Mouse (Mus musculus): Measurements from ENCODE around the gene Nup205.
"Not testable (repeated sequence)": the region's sequence is repeated elsewhere in the genome, so short reads cannot be mapped to it uniquely, and the experiment has no call there.

Gene Nup205

DNA sequence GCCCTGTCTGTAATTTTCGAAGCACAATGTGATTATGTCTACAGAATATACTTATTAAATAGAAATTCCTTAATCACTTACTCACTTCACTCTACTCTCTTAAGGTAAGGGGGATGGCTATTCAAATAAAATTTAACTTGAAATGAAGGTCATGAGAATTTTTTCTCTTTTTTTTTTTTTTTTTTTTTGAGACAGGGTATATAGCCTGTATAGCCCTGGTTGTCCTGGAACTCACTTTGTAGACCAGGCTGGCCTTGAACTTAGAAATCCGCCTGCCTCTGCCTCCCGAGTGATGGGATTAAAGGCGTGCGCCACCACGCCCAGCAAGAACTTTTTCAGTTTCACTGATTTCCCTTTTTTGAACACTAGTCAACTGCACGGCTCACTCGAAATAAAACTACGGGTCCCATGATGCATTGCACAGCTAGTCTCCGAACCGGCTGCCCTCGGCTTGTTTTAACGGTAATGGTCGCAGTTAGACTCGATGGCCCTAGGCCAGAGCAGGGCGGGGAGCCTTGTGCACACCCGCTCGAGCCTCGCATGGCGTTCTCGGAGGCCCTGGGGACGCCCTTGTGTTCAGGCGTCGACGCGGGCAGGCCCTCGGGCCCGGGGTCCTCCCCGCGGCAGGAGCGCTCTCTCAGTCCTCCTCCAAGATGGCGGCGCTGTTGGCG, at the start of gene Nup205:
Nup205 (plus strand) TSS at position 443 of the 671 bp plus-strand sequence.
- DNase-seq (ENCODE audit: low spot score in 2 of 2) = peak in 1 of 2 experiments; percentile 82

DNA sequence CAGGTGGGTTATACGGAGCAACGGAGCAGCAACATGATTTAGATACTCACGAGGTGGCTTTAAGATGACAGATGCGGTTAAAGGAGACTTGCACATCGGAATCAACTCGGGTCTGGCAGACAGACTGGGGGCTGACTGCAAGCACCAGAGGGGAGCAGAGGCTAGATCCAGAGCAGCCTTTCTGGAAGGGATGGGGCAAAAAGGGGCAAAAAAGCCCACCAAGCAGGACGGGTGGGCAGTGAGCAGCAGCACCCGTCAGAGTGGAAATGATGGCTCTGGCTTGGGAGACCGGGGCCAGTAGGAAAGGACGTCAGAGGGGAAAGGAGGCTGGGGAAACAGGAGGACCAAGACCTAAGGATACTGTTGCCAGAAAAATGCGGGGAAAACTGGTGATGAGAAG, 44.4 kb upstream of the Nup205 start:
- DNase-seq (ENCODE audit: low spot score in 2 of 2) = peak; percentile 23 to 24

DNA sequence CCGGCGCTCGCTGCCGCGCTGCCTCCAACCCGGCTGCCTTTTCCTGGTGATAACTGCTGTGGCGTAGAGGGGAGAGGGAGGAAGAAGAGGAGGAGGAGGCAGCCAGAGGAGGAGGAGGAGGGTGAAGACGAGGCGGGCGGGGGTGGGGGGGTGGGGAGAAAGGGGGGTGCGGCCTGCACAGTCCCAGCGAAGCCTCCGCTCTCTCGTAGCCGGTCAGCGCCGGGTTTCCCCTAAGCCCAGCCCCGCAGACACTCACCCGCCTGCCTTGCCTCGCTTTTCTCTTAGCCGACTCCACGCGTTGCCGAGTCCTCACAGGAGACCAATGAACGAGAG, 44.0 kb upstream of the Nup205 start:
- DNase-seq (ENCODE audit: low spot score in 2 of 2) = no peak

DNA sequence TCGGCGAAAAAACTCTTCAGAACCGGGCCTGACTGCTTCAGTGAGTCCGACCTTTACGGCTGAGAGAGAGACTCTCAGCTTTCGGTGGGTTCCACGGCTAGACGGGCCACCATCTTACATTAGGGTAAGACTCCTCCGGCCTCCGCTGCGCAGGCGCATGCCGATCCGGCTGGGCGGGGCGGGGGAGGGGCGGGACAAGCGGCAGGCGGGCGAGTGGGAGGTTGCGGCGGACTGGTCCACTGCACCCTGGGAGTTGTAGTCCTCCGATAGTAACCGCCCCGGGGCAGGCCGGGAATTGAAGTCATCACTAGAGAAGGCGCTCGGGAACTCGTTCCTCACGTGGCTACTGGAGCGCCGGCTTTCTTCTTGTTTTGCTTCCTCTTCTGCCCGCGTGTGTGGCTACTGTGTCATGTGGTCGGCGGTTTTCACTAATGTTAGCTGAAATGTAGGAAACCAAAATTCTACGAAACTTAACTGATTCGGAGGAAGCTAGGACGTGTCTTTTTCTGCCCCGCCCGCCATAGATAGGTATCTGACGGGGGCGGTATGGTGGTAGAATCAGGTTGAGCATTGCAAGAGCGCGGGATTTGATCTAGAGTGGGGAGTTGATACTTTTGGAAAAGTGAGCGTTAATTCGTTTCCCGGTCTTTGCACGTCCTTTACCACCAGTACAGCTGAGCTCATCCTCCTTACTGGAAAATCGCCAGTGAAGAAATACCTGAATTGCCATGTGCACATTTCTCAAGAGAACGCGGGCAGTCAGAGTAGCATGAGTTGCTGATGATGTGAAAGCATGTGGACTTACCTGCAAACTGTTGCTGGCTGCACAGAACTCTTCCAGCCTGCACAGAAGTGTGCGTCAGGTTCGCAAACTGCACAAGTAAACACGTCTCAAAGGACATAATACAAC, 43.4 kb upstream of the Nup205 start, which contains the start of gene Cnot4:
Cnot4 (minus strand) TSS at position 146 of the 910 bp plus-strand sequence.
- DNase-seq (ENCODE audit: low spot score in 2 of 2) = peak; percentile 98 to 99

DNA sequence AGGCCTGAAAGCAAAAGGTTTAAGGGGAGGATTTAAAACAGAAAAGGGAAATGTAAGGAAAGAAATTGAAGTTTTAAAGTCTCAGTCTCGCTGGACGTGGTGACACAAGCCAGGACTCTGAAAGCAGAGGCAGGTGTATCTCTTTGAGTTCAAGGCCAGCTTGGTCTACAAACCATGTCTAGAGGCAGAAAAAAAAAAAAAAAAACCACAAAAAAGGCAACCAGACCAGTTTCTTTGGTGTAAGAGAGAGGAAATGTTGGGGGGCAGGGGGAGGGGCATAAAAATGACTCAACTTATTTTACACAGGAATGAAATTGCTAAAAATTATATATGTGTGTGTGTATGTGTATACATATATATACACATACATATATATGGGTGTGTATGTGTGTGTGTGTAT, 42.4 kb upstream of the Nup205 start:
- DNase-seq (ENCODE audit: low spot score in 2 of 2) = no peak

DNA sequence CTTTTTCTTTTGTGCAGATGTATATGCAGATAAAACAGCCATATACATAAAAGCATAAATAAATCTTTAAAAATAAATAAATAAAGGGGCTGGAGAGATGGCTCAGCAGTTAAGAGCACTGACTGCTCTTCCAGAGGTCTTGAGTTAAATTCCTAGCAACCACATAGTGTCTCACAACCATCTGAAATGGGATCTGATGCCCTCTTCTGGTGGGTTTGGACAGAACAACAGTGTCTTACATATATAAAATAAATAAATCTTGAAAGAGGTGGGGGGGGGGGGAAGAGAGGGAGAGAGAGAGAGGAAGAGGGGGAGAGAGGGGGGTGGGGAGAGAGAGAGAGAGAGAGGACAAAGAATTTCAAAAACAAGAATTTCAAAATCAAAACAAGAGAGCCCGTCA, 36.9 kb upstream of the Nup205 start:
- no peak for DNase-seq (ENCODE audit: low spot score in 2 of 2)

DNA sequence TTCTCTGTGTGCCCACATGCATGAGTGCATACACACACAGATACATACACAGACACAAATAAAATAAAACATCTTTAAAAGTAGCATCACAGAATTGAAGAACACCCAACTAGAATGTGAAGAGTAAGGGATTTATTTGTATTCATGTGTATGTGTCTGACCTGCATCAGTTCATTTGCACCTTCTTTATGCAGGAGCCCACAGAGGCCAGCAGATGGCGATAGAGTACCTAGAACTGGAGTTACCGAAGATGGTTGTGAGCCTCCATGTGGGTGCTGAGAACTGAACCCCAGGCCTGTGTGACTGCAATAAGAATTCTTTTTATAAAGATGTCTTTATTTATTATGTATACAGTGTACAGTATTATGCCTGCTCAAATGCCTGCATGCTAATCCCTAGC, 31.7 kb upstream of the Nup205 start:
- DNase-seq (ENCODE audit: low spot score in 2 of 2) = no peak

DNA sequence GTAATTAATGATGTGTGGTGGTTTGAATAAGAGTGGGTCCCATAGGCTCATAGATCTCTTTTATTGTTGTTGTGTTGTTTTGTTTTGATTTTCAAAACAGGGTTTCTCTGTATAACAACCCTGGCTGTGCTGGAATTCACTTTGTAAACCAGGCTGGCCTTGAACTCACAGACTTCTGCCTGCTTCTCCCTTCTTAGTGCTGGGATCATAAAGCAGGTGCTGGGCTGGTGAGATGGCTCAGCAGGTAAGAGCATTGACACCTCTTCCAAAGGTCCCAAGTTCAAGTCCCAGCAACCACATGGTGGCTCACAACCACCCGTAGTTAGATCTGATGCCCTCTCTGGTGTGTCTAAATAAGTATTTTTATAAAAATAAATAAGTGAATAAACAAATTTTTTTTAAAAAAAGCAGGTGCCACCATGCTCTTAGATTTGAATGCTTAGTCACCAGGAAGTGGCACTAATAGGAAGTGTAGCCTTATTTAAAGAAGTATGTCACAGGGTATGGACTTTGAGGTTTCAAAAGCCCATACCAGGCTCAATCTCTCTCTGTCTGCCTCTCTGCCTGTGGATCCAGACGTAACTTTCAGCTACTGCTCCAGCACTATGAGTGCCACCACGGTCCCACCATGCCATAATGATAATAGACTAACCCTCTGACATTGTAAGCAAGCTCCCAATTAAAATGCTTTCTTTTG, 29.3 kb upstream of the Nup205 start:
- DNase-seq (ENCODE audit: low spot score in 2 of 2) = no peak

DNA sequence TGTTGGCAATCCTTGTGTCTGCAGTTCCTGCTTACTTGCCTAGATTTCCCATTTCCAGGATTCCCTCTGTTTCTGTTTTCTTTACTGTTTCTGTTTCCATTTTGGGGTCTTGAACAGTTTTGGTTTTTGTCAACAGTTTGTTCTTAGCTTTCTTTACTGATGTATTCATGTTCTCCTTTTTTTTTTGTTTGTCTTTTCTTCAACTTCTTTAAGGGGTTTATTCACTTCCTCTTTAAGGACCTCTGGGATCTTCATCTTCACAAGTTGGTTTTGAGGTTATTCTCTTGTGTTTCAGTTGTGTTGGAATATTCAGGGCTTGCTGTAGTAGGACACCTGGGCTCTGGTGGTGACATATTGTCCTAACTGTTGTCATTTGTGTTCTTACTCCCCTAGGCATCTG, 22.7 kb upstream of the Nup205 start:
- no peak for DNase-seq (ENCODE audit: low spot score in 2 of 2)

DNA sequence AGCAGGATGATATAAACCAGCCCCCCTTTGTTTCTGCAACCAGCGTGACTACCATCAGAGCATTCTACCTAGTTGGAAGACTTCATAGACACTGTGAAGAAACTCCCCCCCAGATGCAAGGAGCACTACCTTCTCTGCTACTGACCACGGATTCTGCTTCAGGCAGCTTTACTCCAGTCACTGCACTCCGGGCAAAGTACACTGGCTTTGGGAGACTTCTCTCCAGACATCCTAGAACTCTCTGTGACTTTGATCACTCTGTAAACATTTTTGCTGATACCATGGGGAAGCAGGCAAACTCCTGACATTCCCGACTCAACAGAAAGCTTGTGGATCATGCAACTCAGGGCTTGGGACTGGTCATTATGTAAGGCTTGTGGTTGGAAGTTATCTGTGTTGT, 8.0 kb upstream of the Nup205 start:
- DNase-seq (ENCODE audit: low spot score in 2 of 2) = no peak

DNA sequence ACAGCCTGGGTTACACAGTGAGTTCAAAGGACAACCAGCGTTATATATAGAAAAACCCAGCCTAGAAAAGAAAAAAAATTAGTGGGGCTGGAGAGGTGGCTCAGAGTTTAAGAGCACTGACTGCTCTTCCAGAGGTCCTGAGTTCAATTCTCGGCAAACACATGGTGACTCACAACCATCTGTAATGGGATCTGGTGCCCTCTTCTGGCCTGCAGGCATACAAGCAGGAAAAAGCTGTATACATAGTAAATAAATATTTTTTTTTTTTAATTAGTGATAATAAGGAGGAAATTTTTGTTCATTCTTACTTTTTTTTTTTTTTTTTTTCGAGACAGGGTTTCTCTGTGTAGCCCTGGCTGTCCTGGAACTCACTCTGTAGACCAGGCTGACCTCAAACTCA, 5.2 kb upstream of the Nup205 start:
- DNase-seq (ENCODE audit: low spot score in 2 of 2) = not testable (repeated sequence)

DNA sequence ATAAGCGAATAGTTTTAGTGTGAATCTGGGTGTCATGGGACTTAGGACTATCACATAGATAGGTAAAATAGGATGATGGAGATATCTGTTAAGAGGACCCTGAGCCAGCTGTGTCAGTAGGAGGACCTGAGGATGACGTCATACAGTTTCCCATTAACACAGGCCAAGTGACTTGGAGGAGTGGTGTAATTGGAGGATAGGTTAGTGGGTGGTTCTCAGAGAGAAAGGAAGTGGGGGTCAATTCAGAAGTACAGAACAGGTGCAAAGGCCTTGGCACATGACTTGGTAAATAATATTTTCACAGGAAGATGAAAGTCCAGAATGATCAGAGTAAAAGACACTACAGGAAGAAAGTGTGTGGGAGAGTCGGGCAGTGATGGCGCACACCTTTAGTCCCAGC, 4.0 kb upstream of the Nup205 start:
- DNase-seq (ENCODE audit: low spot score in 2 of 2) = no peak

DNA sequence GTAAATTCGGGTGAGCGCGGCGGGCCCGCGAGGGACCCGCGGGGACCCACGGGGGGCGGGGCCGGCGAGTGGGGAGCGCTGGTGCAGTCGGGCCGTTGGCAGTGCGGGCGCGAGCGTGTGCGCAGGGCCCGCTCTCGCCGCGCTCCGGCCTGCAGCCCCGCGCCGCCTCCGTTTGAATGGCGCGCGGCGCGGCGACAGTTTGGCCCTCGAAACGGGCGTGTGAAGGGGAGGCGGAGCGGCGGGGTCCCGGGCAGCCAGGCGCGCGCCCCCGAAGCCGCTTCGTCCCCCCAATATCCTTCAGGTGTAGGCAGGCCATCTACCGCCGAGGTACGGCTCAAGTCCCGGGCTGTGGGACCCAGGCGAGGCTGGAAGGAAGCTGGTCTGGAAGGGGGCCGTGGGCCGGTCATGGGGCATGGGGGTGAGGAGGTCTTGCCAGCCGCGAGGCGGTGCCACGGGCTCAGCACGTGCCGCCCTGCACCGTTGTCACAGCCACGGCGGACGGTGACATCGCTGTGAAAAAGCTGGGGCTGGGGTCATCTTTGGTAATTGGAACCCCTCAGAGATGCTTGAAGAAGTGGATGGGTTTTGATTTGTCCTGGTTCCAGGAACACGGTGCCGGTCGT, 540 bp downstream of the Nup205 start:
- peak; percentile 58 to 77 for DNase-seq (ENCODE audit: low spot score in 2 of 2)

DNA sequence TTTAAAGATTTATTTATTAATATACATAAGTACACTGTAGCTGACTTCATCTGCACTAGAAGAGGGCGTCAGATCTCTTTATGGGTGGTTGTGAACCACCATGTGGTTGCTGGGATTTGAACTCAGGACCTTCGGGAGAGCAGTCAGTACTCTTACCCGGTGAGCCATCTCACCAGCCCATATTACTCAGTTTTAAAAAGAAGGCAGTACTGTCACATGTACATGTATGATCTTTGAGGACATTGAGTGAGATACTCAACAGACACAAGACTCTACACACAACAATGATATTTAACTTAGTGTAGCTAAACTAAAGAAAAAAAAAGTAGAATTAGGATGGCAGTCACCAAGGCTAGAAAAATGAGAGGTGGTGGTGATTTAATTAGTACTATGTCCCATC, 2.1 kb downstream of the Nup205 start:
- not testable (repeated sequence) for DNase-seq (ENCODE audit: low spot score in 2 of 2)

DNA sequence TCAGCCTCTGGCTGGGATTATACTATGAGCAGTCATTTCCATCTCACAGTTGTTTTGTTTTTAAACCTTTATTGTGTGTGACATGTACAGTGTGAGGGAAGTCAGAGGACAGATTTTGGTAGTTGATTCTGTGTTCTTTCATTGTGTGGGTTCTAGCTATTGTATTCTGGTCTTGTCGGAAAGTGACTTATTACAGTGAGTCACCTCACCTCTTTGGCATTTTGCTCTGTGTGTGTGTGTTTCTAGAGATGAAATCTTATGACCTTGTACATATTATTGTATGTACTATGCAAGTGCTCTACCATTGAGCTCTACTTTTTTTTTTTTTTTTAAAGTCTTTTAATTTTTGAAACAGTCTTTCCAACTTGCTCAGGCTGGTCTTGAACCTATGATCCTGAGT, 7.6 kb downstream of the Nup205 start:
- no peak for DNase-seq (ENCODE audit: low spot score in 2 of 2)

DNA sequence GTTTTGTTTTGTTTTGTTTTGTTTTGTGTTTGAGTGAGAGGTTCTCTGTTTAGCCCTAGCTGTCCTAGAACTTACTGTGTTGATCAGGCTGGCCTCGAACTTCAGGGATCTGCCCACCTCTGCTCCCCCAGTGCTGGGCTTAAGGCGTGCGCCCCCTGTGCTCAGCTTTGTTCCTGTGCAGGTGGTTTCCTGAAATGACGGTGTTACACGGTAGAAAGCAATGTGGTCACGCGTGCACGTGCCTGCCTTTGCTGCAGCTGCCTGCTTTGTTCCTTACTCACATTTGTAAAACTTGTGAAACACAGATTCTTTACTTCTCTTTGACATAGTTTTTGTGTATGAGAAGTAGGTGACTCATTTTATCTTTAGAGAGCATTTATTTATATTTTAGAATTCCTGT, 14.0 kb downstream of the Nup205 start:
- peak; percentile 50 to 60 for DNase-seq (ENCODE audit: low spot score in 2 of 2)

DNA sequence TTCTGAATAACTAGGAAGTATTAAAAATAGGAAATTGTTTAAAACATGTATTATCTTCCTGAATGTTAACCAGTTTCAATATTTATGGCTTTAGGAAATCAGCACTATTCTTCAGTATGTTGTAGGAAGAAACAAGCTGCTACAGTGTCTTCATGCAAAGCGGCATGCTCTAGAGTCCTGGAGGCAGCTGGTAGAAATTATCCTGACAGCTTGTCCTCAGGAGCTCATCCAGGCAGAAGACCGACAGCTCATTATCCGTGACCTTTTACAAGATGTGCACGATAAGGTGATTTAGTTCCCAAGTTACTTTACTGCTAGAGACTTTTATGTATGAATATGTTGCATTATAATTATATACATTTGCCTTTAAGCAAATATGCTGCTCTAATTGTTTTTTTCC, 48.5 kb downstream of the Nup205 start:
- no peak for DNase-seq (ENCODE audit: low spot score in 2 of 2)

DNA sequence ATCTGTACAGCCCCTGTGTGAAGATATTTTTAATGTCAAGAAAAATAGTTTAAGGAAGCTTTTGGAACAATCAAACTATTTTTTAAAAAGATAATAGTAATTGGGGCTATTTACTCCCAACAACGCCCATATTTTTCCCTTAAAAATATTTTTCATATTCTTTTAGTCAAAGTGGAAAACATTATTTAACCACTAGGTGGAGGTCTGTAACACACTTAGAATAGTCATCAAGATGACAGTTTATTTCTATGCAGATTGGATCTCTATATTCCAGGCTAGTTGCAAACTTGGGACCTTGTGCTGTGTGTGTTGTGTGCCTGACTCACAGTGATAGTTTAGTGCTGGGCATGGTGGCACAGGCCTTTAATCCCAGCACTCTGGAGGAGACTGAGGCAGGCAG, 52.2 kb downstream of the Nup205 start:
- DNase-seq (ENCODE audit: low spot score in 2 of 2) = no peak

DNA sequence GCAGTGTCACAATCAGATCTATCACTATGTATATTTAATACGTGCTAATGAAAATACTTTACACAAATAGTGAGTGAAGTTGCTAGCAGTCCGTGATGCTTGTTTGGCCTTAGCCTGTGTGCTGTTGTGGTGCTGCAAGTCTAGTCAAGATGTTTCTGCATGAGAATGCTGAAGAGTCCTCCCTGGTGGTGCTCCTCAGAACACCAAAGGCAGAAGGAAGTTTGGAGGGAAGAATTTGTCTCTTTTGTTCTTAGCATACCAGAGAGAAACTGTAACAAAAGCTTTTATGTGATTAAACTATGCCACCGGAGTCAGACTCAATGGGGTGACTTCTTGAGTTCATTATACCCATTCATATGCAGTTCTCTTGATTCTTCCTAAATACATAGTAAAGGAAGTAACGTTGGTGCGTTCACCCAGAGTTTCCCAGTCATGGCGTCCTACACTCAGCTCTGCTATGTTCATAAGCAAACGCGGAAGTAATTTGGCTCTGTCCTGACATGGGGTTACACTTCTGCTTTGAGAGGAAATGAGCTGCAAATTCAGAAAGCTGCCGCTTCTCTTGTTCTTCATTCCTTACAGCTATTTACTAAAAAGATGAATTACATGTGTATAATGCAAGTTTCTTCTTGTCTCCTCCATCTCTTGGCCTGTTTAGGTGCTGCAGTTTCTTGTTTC, 59.0 kb downstream of the Nup205 start:
- no peak for DNase-seq (ENCODE audit: low spot score in 2 of 2)

DNA sequence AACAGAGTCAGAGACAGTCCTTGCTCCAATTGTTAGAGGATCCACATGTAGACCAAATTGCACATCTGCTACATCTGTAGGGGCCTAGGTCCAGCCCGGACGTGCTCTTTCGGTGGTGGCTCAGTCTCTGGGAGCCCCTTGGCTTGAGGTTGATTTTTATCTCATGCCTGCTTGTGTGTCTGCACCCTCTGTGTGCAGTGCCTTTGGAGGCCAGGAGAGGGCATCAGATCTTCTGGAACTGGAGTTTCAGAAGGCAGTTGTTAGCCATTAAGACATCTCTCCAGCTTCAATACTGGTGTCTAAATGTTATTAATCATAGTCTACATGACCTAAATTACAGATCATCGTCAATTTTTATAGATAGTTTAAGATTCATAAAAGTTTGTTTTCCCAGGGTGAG, 66.0 kb downstream of the Nup205 start:
- DNase-seq (ENCODE audit: low spot score in 2 of 2) = no peak

DNA sequence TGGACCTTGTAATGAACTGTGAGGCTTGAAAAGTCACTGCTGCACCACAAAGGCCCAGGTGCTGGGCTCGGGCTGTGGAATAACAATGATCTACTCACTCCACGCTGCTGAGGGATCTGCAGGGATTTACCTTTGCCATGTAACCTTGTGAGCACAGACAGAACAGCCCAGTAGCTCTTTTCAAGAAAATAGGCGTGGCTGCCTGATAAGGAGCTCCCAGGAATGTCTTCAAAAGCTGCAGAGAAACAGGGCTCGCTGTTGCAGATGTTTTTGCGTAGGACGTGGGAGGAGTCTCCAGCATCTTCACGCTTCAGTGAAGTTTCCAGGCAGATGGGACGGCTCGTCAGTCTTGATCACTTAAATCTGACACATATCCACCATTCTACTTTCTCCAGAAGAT, 66.8 kb downstream of the Nup205 start:
- no peak for DNase-seq (ENCODE audit: low spot score in 2 of 2)

DNA sequence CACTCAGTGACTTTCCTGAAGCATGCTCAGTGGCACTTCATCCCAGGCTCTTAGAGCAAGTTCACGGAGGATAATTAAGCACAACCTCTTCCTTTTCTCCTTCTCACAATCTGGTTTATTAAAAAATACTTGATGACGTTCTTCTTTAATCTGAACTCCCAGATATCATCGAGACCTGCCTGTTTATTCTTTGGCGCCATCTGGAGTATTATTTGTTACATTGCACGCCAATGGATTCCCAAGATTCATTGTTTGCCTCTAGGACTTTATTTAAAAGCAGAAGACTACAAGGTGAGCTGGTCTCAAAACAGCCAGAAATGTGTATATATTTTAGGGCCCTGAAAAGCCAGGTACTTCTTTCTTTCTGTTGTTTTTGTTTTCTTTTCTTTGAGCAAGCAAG, 67.9 kb downstream of the Nup205 start:
- peak in 1 of 2 experiments; percentile 18 for DNase-seq (ENCODE audit: low spot score in 2 of 2)

Data from thymus, postnatal 10 days (tissue).